Mouse (Mus musculus): Measurements from ENCODE around the gene Prex1.

DNA sequence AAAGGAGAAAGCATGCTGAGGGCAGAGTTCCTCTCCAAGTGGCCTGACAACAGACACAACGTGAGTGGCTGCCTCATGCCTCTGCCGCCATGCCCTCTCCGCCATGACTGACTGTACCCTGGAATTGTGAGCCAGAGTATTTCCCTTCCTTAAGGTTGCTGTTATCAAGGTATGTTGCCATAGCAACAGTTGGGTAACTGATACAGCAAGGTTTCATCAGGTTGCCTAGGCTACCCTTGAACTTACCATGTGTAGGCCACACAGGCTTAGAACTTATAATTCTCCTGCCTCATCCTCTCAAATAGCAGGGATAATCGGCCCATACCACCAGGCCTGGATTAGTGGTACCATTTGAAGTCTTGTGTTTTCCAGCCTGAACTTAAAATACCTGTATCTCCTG is 58.3 kb downstream of the Prex1 start:
- no peak for TF ChIP-seq CTCF (IDR thresholded peaks at IDR 0.05; ENCODE audit: low read depth, low read length)
- TF ChIP-seq GATA1 (IDR thresholded peaks at IDR 0.05; ENCODE audit: borderline replicate concordance, low read length) = no peak
- no peak for TF ChIP-seq TAL1 (conservative IDR thresholded peaks at IDR 0.05; ENCODE audit: low read depth, low read length)
